Mouse (Mus musculus): Measurements from ENCODE around the gene Eno3.

Eno3 gene

GRCm38 (mm10) chr11:70681897-70682581 is 25.0 kb downstream of the Eno3 start:
- DNase-seq (ENCODE audit: low read depth): peak; percentile 39

DNA sequence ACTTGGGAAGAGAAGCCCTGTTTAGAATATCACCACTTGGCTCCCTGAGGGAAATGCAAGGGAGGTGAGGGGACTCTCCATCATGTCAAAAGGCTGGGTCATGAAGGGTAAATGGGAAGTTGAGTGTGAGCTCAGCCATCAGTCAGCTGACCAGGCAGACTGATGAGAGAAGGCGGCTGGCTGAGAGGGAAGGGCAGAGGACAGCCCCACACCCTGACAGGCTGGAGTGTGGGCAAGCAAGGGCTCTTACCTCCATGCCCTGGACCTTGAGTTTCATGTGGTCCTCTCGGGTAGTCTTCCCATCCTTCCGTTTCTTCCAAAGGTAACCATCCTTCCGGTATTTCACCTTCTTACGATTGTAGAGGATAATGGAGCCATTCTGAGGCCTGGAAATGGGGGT is 26.6 kb downstream of the Eno3 start:
- DNase-seq (ENCODE audit: low read depth): no peak

- no peak for DNase-seq (ENCODE audit: low read depth)
Observed at GRCm38 (mm10) chr11:70686901-70687566, 30.0 kb downstream of the Eno3 start.

DNA sequence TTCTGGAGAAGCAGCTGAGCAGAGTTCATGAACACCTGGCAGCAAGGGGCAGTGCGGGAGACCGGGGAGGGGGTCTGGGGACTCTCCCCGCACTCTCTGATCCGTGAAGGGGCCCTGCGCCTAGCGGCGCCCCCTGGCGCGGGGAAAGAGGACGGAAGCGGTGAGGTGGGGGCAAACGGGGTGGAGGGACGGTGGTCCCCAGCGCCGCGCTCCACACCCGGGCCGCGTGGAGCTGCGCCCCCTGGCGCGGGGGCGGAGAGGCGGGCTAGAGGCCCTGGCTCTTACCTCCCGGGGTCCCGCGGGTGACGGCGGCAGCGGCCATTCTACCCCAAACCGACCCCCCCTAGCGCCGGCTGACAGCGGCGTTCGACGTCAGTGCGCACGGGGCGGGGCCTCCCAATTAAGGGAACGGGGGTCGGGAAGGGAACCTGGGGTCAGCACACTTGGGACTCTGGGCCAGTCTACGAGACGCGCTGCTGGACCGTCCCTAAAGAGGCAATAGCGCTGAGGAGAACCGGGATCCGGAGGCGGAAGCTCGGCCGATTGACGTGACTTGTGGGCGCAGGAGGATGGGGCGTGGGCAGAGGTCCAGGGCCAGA is 30.7 kb downstream of the Eno3 start, which contains the start of gene Camta2:
Gene Camta2 (minus strand): TSS at position 505 of the 599 bp plus-strand sequence.
- DNase-seq (ENCODE audit: low read depth): peak; percentile 60

DNA sequence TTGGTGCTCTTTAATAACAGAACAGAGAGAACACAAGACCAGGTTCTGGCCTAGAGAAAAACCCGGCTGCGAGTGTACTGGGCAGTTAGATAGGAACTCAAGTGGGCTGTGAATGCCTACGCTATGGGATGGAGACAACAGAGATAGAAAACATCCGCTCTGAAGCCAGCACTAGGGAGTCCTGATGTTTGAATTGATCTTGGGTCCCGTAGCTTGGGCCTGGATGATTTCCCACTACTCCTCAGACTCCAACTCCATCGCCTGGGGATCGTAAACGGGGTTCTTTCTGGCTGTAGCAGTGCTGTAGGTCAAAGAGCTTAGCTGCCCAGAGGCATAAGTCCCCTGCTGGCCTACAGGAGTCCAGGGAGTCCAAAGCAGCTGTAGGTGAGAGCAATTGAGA is 31.4 kb downstream of the Eno3 start:
- DNase-seq (ENCODE audit: low read depth): no peak

GRCm38 (mm10) chr11:70689578-70689977 is 32.6 kb downstream of the Eno3 start:
- no peak for DNase-seq (ENCODE audit: low read depth)

DNA sequence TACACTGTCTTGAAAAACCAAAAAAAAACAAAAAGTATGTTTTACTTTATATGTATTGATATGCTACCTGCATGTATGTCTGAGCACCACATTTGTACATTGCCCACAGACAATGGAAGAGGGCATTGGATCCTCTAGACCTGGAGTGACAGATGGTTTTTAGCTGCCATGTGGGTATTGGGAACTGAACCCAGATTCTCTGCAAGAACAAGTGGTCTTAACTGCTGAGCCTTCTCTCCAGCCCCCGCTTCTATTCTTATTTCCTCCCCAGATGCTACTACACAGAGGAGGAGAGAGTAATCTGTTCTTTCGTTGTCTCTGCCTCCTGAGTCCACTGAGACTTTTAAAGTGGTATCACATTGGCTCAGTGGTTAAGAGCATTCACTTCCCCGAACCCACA is 36.5 kb downstream of the Eno3 start:
- DNase-seq (ENCODE audit: low read depth): no peak

GRCm38 (mm10) chr11:70697376-70697775 is 40.4 kb downstream of the Eno3 start:
- no peak for DNase-seq (ENCODE audit: low read depth)

DNA sequence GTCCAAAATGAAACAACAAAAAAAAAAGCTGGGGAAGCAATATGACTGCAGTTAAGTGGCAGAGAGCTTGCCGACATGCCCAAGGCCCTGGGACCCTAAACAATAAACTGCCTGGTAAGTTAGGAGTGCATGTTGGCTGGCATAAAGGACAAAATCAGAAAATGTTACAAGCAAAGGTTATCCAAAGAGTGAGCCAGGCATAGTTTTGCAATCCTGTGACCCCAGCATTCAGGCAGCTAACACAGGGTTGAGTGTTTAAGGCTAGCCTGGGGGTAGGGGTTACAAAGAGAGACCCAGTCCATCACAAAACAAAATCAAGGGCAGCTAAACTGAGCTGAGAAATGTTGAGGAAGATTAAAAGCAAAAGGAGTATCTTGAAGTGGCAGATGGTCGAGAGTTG is 42.0 kb downstream of the Eno3 start:
- DNase-seq (ENCODE audit: low read depth): no peak

DNA sequence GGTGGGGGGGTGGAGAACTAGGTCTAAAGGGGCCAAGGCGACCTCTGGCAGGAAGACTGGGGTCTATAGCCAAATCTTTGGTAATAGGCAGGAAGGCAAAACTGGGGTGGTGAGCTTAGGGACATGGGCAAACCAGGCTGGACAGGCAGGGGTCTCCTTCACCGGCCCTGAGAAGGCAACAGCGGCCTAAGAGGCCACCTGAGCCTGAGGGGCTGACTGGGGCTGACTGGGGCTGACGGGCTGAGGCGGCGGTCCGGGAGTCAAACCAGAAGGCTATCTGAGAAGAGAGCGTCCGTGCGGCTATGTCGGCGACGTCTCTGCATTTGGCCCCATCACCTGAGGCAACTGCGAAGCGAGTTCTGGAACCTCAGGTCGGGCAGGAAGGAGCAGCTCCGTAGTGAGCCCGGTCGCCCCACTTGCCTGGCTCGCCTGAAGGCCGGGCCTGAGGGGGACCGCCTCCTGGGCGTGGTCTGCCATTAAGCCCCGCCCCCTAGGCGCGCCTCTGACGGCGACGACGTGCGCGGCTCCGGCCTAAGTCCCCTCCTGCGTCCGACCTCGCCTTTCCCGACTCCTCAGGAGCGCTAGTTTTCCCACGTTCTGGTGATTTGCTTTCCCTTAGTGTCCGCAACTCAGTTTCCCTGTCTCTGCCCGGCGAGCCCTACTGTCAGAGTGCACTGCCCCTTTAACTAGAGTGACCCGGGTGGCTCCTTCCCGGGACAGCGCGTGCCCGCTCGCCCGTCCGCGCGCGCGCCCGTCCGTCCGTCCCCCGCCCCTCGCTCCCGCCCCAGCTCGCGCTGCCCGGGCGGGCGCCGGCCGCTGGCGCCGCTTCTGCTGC is 42.9 kb downstream of the Eno3 start, which contains the start of the genes Inca1 and Kif1c:
Gene Inca1 (minus strand): TSS at position 434 of the 835 bp plus-strand sequence.
Gene Kif1c (plus strand): TSS at position 827 of the 835 bp plus-strand sequence.
- DNase-seq (ENCODE audit: low read depth): peak; percentile 79

- DNase-seq (ENCODE audit: low read depth): no peak
Observed at GRCm38 (mm10) chr11:70700613-70701012, 43.6 kb downstream of the Eno3 start.

DNA sequence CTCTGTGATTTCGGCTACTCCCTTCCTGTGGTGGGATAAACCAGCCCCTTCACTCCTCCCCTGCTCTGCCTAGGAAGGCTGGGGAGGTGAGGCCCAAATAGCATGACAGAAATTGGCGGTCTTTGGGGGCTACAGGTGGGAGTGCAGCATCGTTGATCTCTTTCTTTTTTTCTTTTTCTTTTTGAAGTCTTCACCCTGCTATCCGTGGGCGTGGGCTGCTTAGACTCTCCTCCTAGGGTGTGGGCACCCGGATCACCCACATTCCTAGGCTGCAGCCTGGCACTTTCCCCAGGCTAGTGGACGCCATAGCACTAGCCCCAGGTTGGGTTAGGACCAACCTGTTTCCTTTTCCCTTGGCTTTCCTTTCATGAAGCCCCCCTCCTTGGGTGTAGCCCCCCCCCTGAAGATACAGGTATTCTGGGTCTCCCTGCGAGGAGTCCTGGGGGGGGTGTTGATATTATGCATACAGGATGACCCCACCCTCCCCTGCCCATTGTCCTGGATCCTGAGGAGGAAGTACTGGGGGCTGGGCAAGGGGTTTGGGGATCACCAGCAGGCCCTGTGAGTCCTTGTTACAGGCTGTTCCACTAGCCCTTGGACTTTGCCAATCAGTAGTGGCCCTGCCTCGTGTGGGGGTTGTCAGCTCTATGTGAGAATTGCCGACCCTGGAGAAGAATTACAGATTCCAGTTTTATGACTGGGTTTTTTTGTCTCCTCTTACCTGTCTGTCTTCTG is 44.4 kb downstream of the Eno3 start:
- DNase-seq (ENCODE audit: low read depth): no peak

DNA sequence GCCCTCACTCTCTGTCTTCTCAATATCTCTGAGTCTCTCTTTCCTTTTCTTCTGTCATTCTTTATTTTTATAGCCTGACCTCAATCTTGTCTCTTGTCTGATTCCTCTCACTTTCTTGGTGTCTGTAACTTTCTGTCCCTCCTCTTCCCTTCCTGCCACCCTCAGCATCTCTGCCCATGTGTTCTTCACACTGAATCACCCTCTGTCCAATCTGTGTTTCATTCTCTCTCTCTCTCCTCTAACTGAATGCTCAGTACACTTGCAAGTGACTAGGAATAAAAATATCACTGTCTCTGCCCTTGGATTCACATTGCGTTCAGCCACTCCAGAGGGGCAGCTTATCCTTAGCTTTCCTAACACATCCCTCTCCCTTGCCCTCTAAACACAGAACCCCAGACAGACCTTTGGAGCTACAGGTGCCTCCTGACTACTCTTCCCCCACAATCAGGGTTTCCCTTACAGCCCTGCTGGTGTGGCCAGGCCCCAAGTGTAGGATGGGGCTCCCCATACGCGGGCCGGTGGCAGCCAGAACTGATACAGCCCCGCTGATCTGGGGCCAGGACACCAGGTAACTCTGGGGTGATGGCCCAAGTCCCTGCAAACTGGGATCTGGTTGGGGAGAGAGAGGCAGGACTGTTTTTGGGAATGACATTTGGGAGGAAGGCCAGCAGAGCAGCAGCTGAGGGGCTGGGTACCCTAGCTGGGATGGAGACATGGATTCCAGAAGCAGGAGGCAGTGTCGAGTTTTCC is 45.2 kb downstream of the Eno3 start:
- DNase-seq (ENCODE audit: low read depth): no peak

- DNase-seq (ENCODE audit: low read depth): no peak
Observed at GRCm38 (mm10) chr11:70702781-70703180, 45.8 kb downstream of the Eno3 start.

- no peak for DNase-seq (ENCODE audit: low read depth)
Observed at GRCm38 (mm10) chr11:70706127-70706526, 49.1 kb downstream of the Eno3 start.

DNA sequence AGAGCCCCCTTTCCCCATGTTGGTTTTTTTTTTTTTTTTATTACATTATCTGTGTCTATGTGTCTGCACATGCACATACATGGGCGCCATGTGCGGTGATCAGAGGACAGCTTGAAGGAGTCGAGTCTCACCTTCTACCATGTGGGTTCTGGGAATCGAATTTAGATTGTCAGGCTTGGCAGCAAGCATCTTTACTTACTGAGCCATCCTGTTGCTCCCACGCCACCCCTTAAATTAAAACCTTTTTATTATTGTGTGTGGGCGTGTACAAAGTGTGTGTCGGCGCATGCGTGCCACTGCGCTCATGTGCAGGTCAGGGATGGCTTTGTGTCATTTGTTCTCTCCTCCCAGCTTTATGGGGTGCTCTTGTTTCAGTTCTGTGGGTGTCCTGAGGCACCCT is 54.0 kb downstream of the Eno3 start:
- no peak for DNase-seq (ENCODE audit: low read depth)
